Mouse (Mus musculus) heart, embryonic 16.5 days (tissue): ENCODE measurements at regions not wholly inside any gene's neighbourhood (a gene's known extent, or its start where the extent isn't known, plus 50 kb on each side); places are given as distances from the start of the nearest gene placed in this dataset.
"Not testable (repeated sequence)": the region's sequence is repeated elsewhere in the genome, so short reads cannot be mapped to it uniquely, and the experiment has no call there.

Experiments
- ATAC-seq: fragments of 200-750 bp; cut with Nextera tagmentation; replicated peaks from 2 replicates; pipeline ENCODE4 v1.8.0; 2017; ENCODE audit warnings: moderate number of reproducible peaks; ENCODE audit not compliant: insufficient read depth, low FRiP score; ENCODE audit errors: extremely low read depth
- H3K27ac ChIP-seq: fragments of 300-500 bp; sonication (generic); 2 replicates; pipeline ENCODE4 v1.5.1; 2014; ENCODE audit warnings: mild to moderate bottlenecking, low read length, control low read depth, moderate library complexity
- H3K27me3 ChIP-seq: fragments of 300-500 bp; sonication (generic); 2 replicates; pipeline ENCODE4 v1.6.1; 2014; ENCODE audit warnings: low read length, mixed read lengths; ENCODE audit not compliant: control insufficient read depth, insufficient read depth
- H3K36me3 ChIP-seq: fragments of 300-500 bp; sonication (generic); 2 replicates; pipeline ENCODE4 v1.6.1; 2014; ENCODE audit not compliant: control insufficient read depth, insufficient read depth
- H3K4me1 ChIP-seq: fragments of 300-500 bp; sonication (generic); 2 replicates; pipeline ENCODE4 v1.6.1; 2014; ENCODE audit warnings: low read length, mixed read lengths; ENCODE audit not compliant: control insufficient read depth, insufficient read depth
- H3K4me2 ChIP-seq: fragments of 300-500 bp; sonication (generic); 2 replicates; pipeline ENCODE4 v1.6.1; 2014; ENCODE audit warnings: low read depth, mild to moderate bottlenecking, control low read depth, low read length
- H3K4me3 ChIP-seq: fragments of 300-500 bp; sonication (generic); 2 replicates; pipeline ENCODE4 v1.5.1; 2014; ENCODE audit warnings: mild to moderate bottlenecking, control low read depth, low read length
- H3K9ac ChIP-seq: fragments of 300-500 bp; sonication (generic); 2 replicates; pipeline ENCODE4 v1.6.1; 2014; ENCODE audit warnings: low read length, control low read depth
- H3K9me3 ChIP-seq: fragments of 300-500 bp; sonication (generic); replicated peaks from 2 replicates; pipeline ENCODE4 v1.6.1; 2016; ENCODE audit warnings: low read length; ENCODE audit not compliant: control insufficient read depth
- WGBS: fragments of 180-500 bp; shearing (Covaris S2); extraction: QIAGEN DNeasy Blood & Tissue Kit; methylation state at CpG from one replicate; pipeline ENCODE4 v1.1.7; 2014; 5-methylcytosine and 5-hydroxymethylcytosine counted together

DNA sequence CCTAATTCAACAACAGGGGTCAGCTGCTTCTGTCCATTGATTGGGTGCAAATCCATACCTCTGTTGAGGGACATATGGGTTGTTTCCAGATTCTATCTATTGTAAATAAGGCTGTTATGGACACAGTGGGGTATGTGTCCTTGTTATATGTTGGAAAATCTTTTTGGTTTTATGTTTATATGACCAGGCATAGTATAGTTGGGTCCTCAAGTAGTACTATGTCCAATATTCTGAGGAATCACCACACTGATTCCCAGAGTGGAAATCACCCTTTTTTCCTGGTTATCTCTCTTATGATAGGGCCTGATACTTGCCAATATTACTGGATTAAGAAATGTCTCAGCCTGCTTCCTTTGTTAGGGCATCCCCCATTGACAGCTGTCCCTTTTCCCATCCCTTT is 1471.0 kb downstream of the Kcnt2 start:
- Histone ChIP-seq H3K4me2 (no peak overlapping the region), H3K9ac (no peak overlapping the region), H3K36me3 (no peaks in the 10 kb centered on the region), H3K4me3 (no peak overlapping the region), H3K27ac (no peak overlapping the region), H3K9me3 (no peaks in the 10 kb centered on the region), H3K4me1 (no peaks in the 10 kb centered on the region), H3K27me3 (no peaks in the 10 kb centered on the region)
- no peak for ATAC-seq

DNA sequence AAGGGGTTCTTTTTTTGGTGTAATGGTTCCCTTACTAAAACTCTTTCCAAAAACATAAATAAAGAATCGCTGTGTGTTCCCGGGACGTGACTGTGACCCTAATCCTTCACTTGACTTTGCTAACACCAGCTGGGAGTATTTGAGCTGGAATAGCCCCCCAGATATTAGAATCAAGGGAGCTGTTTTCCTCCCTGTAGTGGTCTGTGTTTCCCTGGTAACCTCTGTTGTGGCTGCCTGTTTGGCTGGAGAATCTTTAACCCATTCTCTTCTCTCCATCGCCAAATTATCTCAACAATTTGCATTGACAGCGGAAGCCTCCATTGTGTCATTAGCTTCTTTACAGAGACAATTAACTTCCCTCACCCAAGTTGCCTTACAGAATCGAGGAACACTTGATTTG is 1471.6 kb downstream of the Kcnt2 start:
- H3K36me3 ChIP-seq: no peaks in the 10 kb centered on the region
- ATAC-seq: no peak
- H3K9me3 ChIP-seq: no peaks in the 10 kb centered on the region
- WGBS: 59% methylated on average over 6 of the region's 6 CpGs
- H3K27ac ChIP-seq: no peak overlapping the region
- no peak overlapping the region for H3K9ac ChIP-seq
- H3K4me3 ChIP-seq: no peak overlapping the region
- no peak overlapping the region for H3K4me2 ChIP-seq
- no peaks in the 10 kb centered on the region for H3K4me1 ChIP-seq
- no peaks in the 10 kb centered on the region for H3K27me3 ChIP-seq

DNA sequence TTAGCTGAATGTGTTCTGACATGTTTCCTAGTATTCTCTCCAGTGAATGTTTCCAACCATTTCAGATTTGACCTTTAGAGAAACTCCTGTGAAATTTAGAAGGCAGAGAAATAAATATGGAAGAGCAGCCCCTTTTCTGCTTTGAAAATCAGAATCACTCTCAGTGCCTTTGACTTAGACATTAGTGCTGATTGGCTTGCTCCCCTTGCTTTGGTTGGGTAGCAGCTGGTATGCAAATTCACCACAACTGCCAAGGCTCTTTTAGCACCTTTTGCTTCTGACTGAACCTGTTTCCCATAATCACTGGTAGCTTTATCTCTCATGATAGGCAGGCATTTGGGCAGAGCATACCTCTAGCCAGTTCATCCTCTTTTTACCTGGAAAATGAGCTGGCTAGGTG is 1495.3 kb downstream of the Kcnt2 start:
- no peaks in the 10 kb centered on the region for H3K9me3 ChIP-seq
- no peaks in the 10 kb centered on the region for H3K27me3 ChIP-seq
- H3K27ac ChIP-seq: no peak overlapping the region
- H3K4me1 ChIP-seq: no peaks in the 10 kb centered on the region
- no peak overlapping the region for H3K9ac ChIP-seq
- H3K36me3 ChIP-seq: no peaks in the 10 kb centered on the region
- ATAC-seq: no peak
- H3K4me3 ChIP-seq: no peak overlapping the region
- no peak overlapping the region for H3K4me2 ChIP-seq

DNA sequence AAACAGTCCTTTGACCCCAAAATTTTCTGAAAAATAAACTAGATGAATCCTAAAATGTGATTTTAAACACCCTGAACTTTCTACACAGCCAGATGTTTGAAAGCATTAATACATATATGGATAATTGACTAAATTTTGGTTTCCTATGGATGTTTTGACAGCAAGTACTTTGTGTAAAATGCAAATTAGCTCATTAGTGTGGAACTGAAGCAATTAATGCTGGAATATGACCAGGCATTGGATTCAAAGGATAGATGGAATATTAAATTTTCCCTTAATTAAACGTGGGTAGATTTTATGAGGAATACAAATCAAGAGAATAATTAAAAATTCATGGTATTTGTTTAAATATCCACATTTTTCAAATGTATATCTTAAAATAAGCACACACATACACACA is 1530.1 kb downstream of the Kcnt2 start:
- ATAC-seq: no peak
- Histone ChIP-seq H3K4me1 (no peaks in the 10 kb centered on the region), H3K4me2 (no peak overlapping the region), H3K36me3 (no peaks in the 10 kb centered on the region), H3K9ac (no peak overlapping the region), H3K9me3 (no peaks in the 10 kb centered on the region), H3K27ac (no peak overlapping the region), H3K27me3 (no peaks in the 10 kb centered on the region), H3K4me3 (no peak overlapping the region)
- 37% methylated on average over 1 of the region's 1 CpGs for WGBS

DNA sequence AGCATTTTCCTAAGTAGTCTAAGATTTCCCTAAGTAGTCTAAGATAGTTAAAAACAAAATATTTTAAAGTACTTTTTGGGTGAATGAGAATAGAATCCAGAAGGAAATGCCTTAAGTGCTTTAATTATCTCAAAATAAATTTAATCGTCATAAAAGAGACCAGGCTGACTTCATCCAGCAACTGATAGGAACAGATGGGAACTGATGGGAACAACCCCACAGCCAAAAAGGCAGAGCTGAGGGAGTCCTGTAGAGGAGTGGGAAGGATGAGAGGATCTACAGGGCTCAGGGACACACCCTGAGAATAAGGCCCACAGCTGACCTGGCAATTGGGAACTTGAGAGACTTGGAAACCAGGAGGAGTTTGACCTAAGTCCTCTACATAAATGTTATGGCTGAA is 1537.4 kb downstream of the Kcnt2 start:
- H3K4me1 ChIP-seq: no peaks in the 10 kb centered on the region
- H3K27ac ChIP-seq: no peak overlapping the region
- H3K4me2 ChIP-seq: no peak overlapping the region
- no peak overlapping the region for H3K9ac ChIP-seq
- 69% methylated on average over 1 of the region's 1 CpGs for WGBS
- H3K4me3 ChIP-seq: no peak overlapping the region
- ATAC-seq: no peak
- no peaks in the 10 kb centered on the region for H3K36me3 ChIP-seq
- H3K9me3 ChIP-seq: no peaks in the 10 kb centered on the region
- no peaks in the 10 kb centered on the region for H3K27me3 ChIP-seq

DNA sequence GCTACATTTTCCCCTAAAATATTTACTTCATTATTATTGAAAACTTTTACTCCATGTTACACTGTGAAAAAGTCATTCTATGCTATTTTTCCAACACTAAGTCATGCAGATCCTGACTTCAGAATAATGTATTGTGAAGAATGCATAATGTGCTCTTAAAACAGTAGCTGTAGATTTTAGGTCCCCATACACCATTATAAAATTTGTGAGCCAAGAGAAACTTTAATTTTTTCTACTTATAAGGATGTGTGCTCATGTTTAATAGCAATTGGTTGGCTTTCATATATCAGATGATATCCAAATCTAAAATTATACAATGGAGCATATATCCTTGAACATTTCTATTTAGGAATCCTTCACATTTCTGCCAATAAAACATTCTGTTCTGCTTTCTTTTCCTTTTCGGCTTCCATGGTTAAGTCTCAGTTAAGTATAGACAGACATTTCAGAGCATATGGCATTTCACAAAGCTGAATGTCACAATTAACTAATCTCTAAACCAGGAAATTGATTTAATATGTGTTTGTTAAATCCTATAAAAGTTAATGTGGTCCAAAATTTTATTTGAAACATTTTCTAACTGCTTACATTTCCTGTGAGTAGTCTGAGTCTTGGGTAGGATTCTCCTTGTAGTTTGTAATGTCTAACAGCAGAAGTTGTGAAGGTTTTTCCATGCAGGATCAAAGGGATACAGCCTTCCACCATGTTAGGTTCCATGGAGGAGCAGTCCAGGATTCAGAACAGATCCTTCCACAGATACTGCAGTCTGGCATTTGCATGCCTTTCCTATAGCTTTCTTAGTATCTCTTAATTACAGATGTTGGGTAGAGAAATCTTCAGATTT is 1567.6 kb downstream of the Kcnt2 start:
- WGBS: 88% methylated on average over 1 of the region's 1 CpGs
- Histone ChIP-seq H3K27me3 (no peaks in the 10 kb centered on the region), H3K4me1 (no peaks in the 10 kb centered on the region), H3K4me2 (no peak overlapping the region), H3K9ac (no peak overlapping the region), H3K9me3 (no peaks in the 10 kb centered on the region), H3K36me3 (no peaks in the 10 kb centered on the region), H3K4me3 (no peak overlapping the region), H3K27ac (no peak overlapping the region)
- no peak for ATAC-seq

DNA sequence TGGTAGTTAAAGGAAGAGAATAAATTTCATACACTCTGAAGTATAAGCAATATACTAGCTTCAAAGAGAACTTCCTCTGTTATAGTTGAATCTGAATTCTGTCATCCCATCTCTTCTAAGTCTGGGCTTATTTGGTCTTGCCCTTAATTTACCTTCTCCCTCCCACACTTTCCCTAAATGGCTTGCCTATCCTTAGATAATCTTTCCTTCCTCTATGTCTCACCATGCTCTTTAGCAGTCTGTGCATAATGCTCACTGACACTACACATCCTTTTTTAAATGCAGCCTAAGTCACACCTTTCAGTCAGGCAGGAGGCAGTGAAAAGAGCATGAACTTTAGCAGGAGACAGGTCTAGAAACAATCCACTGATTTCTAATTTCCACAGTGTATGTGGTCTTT is 1585.5 kb downstream of the Kcnt2 start:
- no peak for ATAC-seq
- Histone ChIP-seq H3K4me1 (no peaks in the 10 kb centered on the region), H3K4me2 (no peak overlapping the region), H3K27me3 (no peaks in the 10 kb centered on the region), H3K36me3 (no peaks in the 10 kb centered on the region), H3K4me3 (no peak overlapping the region), H3K9ac (no peak overlapping the region), H3K27ac (no peak overlapping the region), H3K9me3 (no peaks in the 10 kb centered on the region)

DNA sequence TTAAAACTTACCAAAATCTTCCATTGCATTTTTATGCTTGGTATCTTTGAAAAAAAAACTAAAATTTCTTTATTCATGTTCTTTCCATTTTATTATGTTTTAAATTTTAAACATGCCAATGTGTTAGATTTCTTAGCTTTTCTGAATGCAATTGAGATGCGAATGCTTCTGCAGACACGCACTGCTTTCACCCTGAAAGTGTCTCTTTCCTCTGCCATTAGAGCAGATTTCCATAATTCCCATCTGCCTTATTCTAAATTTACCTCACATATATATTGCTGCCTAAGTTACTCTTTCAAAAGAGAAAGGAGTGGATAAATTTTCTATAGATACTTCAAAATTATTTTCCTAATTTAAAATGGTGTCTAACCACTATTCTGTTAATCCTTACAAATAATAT is 1596.6 kb downstream of the Kcnt2 start:
- no peaks in the 10 kb centered on the region for H3K27me3 ChIP-seq
- H3K36me3 ChIP-seq: no peaks in the 10 kb centered on the region
- no peaks in the 10 kb centered on the region for H3K9me3 ChIP-seq
- H3K9ac ChIP-seq: no peak overlapping the region
- no peaks in the 10 kb centered on the region for H3K4me1 ChIP-seq
- H3K4me3 ChIP-seq: no peak overlapping the region
- H3K27ac ChIP-seq: no peak overlapping the region
- H3K4me2 ChIP-seq: no peak overlapping the region
- no peak for ATAC-seq
- 79% methylated on average over 2 of the region's 2 CpGs for WGBS

DNA sequence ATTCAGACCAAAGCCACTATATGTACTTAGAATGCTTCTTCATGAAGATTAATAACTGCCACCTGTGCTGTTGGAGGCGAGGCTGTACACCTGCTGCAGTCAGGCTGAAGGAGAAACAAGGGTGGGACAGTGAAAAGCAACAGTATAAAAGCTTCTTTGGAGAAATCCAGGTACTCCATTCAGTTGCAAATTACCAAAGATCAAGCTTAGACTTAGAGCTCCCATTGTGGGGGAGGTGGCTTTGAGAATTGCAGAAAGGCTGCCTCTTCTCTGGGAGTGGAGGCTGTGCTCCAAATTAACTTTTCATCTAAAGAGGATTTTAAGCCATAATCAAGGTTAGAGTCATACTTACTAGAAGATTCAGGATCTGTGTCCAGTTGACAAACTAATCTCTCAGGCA is 1607.9 kb downstream of the Kcnt2 start:
- not testable (repeated sequence) for ATAC-seq, H3K27ac ChIP-seq, H3K4me2 ChIP-seq, H3K4me1 ChIP-seq, H3K9ac ChIP-seq, H3K36me3 ChIP-seq, H3K27me3 ChIP-seq, H3K9me3 ChIP-seq, H3K4me3 ChIP-seq
- 66% methylated on average over 1 of the region's 1 CpGs for WGBS
